Mouse (Mus musculus): ENCODE results near the gene Acp7.
A peak's percentile ranks its signal among the peaks of the same experiment; 100 is the strongest.

The Acp7 gene

GRCm38 (mm10) chr7:28601029-28601428 is 30.1 kb downstream of the Acp7 start:
- peak; percentile 77 to 85 for DNase-seq

- no peak for DNase-seq
These were observed 32.2 kb downstream of the Acp7 start for GRCm38 (mm10) chr7:28598951-28599350.

GRCm38 (mm10) chr7:28597642-28598446 is 33.3 kb downstream of the Acp7 start, which contains the start of the genes Samd4b and Pak4:
Gene Samd4b, minus strand, starts transcription at chr7:28598144.
Gene Pak4, minus strand, starts transcription at chr7:28598185.
- peak; percentile 99 to 100 for DNase-seq

- no peak for DNase-seq
These were observed 33.9 kb downstream of the Acp7 start for GRCm38 (mm10) chr7:28597277-28597570.

GRCm38 (mm10) chr7:28596436-28597276 is 34.5 kb downstream of the Acp7 start:
- peak; percentile 74 to 85 for DNase-seq

- DNase-seq, result no peak
These were observed 35.2 kb downstream of the Acp7 start for GRCm38 (mm10) chr7:28595751-28596435.

GRCm38 (mm10) chr7:28593206-28594111 is 37.7 kb downstream of the Acp7 start:
- DNase-seq, result peak; percentile 56 to 76

GRCm38 (mm10) chr7:28591862-28592261 is 39.3 kb downstream of the Acp7 start:
- no peak for DNase-seq

GRCm38 (mm10) chr7:28587644-28588043 is 43.5 kb downstream of the Acp7 start:
- peak in 1 of 2 experiments; percentile 76 for DNase-seq

- peak; percentile 66 to 70 for DNase-seq
These were observed 44.3 kb downstream of the Acp7 start for GRCm38 (mm10) chr7:28586663-28587411.

- peak in 1 of 2 experiments; percentile 66 for DNase-seq
These were observed 46.1 kb downstream of the Acp7 start for GRCm38 (mm10) chr7:28585001-28585400.

GRCm38 (mm10) chr7:28584468-28584867 is 46.7 kb downstream of the Acp7 start:
- DNase-seq, result no peak

GRCm38 (mm10) chr7:28583570-28584344 is 47.4 kb downstream of the Acp7 start:
- DNase-seq, result peak; percentile 51 to 62

GRCm38 (mm10) chr7:28582841-28583240 is 48.3 kb downstream of the Acp7 start:
- DNase-seq, result no peak

- no peak for DNase-seq
These were observed 49.4 kb downstream of the Acp7 start for GRCm38 (mm10) chr7:28581721-28582120.

GRCm38 (mm10) chr7:28579826-28580225 is 51.3 kb downstream of the Acp7 start:
- no peak for DNase-seq

GRCm38 (mm10) chr7:28578543-28579053 is 52.5 kb downstream of the Acp7 start:
- peak in 1 of 2 experiments; percentile 22 for DNase-seq

- DNase-seq, result peak; percentile 77 to 88
These were observed 53.1 kb downstream of the Acp7 start for GRCm38 (mm10) chr7:28577826-28578542.

GRCm38 (mm10) chr7:28576271-28576914 is 54.7 kb downstream of the Acp7 start:
- peak; percentile 82 to 92 for DNase-seq
